Mouse (Mus musculus): ENCODE results near the gene Slc22a2. TPM values are rescaled to one million over a fixed set of nuclear protein-coding genes. Genes with fewer than 3 reads are reported as not detected.
"Not testable (repeated sequence)": the region's sequence is repeated elsewhere in the genome, so short reads cannot be mapped to it uniquely, and the experiment has no call there.

Slc22a2 gene
- under 1 TPM; 0.27 to 0.65 TPM for total RNA-seq (2021)
- long read RNA-seq = 0 reads

DNA sequence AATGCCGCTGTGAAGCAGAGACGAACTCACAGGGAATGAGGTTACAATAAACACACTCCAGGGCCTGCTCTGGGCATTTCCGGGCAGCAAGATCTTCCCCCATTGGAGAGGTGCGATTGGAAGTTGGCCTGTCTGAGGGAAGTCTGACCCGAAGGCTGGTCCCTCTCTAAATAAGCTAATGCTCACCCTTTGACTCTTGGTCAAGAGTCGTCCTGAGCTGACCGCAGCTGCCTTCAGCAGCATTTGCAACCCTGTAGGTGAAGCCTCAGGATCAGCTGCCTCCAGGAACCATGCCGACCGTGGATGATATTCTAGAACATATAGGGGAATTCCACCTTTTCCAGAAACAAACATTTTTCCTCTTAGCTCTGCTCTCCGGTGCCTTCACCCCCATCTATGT, at the start of gene Slc22a2:
TSS of gene Slc22a2 (plus strand) at position 142 of the 400 bp plus-strand sequence.
- DNase-seq (ENCODE audit: low spot score in 2 of 2) = no peak

DNA sequence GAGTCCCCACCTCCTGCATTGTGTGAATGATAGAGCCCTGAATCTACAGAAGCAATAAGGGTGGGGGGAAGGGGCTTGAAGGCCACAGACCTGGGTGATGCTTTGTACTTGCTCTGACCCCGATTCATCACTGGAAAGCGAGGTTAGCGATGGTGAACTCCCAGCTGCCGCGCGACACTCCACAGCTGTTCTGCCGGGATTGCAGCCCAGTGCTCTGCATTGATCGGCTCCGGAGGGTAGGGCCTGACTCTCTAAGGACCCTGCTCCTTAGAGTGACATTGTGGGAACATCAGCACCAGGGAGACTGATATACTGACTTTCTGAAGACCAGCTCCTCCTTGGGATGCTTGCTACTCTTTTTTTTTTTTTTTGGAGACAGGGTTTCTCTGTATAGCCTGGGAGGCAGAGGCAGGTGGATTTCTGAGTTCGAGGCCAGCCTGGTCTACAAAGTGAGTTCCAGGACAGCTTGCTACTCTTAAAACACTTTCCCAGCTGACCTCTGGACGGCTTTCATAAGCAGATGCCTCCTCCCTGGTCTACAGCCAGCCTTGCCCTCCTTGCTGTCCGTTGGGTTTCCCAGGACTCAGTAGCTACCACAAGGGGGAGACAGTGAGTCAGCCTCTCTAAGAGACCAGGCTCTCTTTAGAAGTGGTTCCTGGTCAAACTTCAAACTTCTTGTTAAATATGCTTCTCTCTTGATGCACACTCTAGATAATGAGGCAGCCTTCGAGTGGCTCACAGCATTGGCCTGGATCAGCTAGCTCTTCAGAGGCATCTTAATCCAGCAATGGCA, 49.4 kb upstream of the Slc22a2 start:
- peak; percentile 60 to 64 for DNase-seq (ENCODE audit: low spot score in 2 of 2)

DNA sequence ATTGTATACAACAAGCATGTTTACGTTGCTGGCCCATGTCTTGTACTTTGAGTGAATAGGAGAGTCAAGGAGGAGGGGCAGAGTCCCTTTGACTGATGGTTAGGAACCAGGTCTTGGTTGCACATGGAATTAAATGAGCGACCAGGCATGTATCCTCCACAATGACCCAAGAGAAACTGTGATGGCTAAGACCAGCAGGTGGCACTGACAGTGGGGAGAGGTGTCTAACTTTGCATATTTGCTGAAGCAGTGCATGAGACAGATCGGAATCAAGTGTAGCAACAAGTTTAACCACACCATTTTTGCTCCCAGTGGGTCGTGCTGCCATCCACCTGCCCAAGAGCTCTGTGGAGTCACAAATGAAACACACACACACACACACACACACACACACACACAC, 21.7 kb upstream of the Slc22a2 start:
- DNase-seq (ENCODE audit: low spot score in 2 of 2) = no peak

DNA sequence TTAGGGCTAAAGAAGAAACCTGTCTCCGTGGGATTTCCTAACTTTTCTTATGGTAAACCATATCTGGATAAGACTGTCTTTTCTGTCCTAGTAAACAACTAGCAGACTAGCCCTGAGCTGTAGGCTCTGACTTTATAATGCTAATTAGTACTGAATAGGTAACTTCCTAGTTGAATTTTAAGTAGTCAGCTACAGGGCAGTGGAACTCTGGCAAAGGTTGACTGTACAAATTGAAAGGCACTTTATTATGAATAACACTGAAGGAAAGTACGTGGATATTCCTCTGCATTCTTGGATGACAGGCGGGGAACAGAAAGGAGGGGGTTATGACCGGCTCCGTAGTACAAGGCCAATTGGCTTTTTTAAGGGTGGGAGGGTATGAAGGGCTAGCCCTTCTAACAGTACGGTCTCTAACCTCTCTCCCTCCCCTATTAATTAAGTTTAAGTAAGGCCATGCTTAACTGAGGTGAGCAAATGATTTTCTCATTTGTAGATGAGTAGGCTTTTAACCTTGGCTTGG, 19.4 kb upstream of the Slc22a2 start:
- not testable (repeated sequence) for DNase-seq (ENCODE audit: low spot score in 2 of 2)

DNA sequence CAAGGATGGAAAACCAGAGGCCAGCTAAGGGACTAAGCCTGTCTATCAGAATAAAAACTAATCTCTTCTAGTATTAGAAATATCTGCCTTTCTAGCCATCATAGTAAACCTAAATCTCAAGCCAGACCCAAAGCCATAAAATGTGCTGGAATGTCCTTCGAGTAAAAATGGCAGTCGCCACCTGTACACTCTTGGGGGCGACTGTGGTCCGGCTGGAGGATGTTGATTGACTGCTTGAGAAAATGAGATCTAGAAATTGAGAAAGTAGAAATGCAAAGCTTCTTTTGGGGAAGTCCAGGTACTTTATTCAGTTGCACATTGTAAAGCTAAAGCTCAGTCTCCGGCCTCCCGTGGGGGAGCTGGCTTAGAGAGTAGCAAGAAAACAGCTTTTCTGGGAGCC, 18.5 kb upstream of the Slc22a2 start:
- DNase-seq (ENCODE audit: low spot score in 2 of 2) = no peak

DNA sequence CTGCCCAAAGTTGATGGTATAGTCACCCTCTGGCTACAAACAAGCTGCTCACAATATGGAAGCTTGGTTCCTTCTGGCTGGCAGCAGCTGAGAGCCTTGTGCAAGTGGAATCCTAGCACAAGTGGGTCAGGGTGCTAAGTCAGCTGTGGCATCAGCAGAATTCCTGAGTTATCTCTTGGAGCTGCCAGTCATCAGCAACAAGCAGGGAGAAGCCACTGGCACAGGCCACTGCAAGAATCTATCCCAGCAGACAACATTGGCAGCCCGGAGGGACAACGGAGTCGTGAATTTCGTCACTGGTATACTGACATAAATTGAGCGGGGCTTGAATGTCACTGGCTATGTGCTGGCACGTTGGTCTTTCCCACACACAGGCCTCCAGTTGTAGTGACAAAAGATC, 12.6 kb upstream of the Slc22a2 start:
- DNase-seq (ENCODE audit: low spot score in 2 of 2) = no peak

GRCm38 (mm10) chr17:12571924-12572463, 11.9 kb upstream of the Slc22a2 start:
- DNase-seq (ENCODE audit: low spot score in 2 of 2) = no peak

DNA sequence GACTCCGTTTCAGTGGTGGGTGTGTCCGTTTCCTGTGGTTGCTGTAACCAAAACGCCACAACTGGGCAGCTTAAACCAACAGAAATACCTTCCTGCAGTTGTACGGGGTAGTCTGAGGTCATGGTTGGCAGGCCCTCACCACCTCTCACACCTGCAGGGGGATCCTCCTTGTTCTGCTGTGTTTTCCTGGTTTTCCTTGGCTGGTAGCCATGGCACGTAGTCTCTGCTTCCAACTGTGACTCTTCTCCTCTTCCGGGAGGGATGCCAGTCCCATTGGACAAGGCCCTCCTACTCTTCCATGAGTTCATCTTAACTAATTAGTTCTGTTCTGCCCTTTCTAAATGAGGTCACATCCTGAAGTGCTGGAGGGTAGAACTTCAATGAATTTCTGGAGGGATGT, 8.5 kb upstream of the Slc22a2 start:
- DNase-seq (ENCODE audit: low spot score in 2 of 2) = no peak

GRCm38 (mm10) chr17:12577096-12577495, 6.8 kb upstream of the Slc22a2 start:
- DNase-seq (ENCODE audit: low spot score in 2 of 2) = no peak

DNA sequence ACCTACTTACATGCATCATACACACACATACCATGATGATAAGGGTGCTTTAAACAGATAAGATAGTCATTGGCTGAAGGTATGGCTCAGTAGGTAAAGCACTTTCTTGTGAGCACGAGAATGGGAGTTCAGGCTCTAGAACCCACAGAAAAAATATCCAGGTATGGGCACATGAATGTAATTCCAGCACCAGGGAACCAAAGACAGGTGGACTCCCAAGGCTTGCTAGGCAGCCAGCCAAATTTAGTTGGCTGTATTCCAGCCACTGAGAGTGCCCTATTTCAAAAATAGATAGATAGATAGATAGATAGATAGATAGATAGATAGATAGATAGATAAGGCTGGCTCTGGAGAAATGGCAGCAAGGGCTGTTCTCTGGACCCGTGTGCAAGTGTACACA, 1.4 kb downstream of the Slc22a2 start:
- DNase-seq (ENCODE audit: low spot score in 2 of 2) = no peak

- no peak for DNase-seq (ENCODE audit: low spot score in 2 of 2)
Measured at GRCm38 (mm10) chr17:12586966-12587365, 3.0 kb downstream of the Slc22a2 start.

- DNase-seq (ENCODE audit: low spot score in 2 of 2) = no peak
Measured at GRCm38 (mm10) chr17:12588801-12589247, 4.9 kb downstream of the Slc22a2 start.

DNA sequence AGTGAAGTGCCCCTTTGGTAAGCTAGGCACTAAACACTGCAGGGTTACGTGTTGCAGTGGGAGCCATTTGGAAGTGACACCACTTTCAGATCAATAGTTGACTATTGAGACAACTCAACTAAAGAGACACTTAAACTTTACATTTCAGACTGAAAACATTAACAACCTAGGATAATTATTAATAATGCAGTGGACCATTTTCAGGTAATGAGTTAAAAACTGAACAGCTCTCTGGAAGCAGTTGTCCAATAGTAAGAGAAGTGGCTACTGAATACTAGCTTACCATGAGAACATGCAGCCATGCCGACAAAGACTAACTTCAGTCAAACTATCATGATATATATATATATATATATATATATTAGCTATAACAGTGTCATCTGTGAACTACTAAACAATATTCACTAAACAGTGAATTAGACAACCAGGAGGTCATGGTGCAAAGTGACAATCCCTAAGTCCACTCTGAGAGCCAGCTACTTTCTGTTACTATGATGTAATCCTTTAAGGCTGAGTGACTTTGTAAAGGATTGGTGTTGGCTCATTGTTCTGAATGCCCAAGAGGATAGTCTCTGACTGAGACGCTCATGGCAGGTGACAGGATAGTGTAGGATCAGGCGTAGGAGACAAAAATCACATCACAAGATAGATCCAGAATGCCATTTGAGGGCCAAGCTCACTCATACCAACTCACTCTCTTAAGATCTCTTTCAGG, 7.1 kb downstream of the Slc22a2 start:
- DNase-seq (ENCODE audit: low spot score in 2 of 2) = no peak

- DNase-seq (ENCODE audit: low spot score in 2 of 2) = no peak
Measured at GRCm38 (mm10) chr17:12595846-12596515, 12.0 kb downstream of the Slc22a2 start.

DNA sequence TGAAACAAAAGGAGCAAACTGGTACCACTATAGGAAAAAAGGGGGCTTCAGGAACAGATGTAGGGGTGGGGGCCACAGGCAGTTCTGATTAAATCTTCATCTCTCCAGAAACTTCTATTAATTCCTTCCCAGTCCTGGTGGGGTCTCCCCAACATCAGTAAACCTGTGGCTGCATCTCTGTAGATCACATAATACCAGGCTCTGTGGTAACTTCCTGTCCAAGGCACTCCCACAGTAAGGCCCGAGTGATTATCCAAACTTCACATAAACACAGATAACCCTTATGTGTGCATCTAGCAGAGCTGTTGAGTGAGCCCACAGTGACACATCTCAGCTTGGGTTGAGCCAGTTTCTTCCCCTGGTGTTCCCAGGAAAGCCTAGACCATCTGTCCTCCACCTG, 22.7 kb downstream of the Slc22a2 start:
- no peak for DNase-seq (ENCODE audit: low spot score in 2 of 2)

GRCm38 (mm10) chr17:12607202-12607601, 23.3 kb downstream of the Slc22a2 start:
- DNase-seq (ENCODE audit: low spot score in 2 of 2) = peak in 1 of 2 experiments; percentile 7

DNA sequence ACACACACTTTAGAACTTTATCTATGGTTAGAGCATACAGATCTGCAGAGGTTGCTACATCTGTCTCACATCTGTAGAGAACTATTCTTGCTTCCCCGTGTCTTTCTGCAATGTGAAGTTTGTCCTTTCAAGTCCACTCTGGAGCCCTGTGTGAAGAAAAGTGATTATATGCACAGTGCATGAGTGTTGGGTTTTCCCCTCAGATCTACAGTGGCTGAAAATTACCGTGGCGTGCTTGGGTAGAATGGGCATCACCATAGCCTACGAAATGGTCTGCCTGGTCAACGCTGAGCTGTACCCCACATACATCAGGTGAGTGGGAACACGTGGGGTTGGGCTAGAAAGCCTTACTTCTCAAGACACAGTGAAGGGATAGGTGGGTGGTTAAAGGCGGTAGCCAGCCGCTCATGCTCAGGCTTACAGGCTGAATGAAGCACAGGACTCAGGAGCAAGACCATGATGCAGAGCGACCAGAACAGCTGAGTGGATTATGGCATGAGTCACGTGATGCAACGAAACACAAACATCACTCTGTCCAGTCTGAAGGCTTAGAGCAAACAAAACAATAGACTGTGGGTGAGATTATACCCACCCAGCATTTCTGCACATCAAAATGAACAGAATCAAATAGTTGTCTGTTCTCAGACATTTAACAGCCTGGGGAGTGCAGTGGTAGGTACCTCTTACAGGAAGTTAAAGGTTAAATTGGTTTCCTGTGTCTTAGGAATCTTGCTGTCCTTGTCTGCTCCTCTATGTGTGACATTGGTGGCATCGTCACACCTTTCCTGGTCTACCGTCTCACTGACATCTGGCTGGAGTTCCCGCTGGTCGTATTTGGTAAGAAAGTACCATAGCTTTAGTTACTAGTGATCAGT, 30.8 kb downstream of the Slc22a2 start:
- no peak for DNase-seq (ENCODE audit: low spot score in 2 of 2)

DNA sequence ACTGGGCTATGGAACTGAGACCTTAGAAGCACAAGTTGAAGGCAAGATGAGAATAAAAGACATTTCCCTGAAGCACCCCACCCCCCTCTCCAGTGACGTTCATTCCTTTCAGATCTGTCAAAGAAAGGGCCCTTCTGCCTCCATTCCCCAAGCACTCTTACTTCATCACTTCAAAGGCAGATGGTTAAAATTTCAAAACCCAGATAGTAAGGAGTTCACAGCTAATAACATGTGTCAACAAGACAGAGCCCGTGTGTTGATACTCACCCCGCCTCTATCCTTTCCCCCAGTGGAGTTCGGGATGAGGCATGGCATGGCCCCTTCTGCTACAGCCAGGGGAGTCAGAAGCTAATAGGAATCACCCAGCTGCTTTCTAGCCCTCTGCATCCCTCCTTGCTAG, 31.5 kb downstream of the Slc22a2 start:
- DNase-seq (ENCODE audit: low spot score in 2 of 2) = no peak

DNA sequence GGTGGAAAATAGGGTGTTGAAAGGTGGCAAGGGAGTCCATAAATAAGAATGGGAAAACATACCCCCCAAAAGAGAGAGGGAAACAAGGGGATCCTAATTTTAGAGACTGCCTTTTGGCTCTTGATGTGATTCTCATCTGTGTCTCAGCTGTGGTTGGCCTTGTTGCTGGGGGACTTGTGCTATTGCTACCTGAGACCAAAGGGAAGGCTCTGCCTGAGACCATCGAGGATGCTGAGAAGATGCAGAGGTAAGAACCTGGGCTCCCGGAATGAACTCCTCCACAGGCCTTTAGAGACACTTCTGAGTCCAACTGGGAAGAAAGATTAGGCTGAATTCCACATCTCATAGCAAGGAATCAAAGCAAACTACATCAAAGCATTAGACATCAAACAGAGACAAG, 35.7 kb downstream of the Slc22a2 start:
- DNase-seq (ENCODE audit: low spot score in 2 of 2) = no peak

DNA sequence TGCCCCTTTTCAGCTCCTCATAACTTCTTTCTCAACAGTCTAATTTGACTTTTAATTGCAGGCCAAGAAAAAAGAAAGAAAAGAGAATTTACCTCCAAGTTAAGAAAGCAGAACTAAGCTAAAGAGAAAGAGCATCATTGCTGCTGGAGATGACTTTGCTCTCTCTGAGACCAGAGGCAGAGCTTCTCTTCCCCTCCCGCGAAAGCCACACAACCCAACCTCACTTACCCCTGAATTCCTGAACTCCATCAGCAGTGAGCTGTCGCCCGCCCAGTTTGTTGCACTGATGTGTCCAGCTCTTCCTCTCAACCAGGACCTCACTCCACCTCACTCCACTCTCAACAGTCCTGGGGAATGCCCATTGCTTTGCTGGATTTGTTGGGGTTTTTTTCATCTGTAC, 44.1 kb downstream of the Slc22a2 start:
- DNase-seq (ENCODE audit: low spot score in 2 of 2) = no peak
